Mouse (Mus musculus): ENCODE results near the gene Rhobtb1. TPM values are rescaled to one million over a fixed set of nuclear protein-coding genes. Genes with fewer than 3 reads are reported as not detected.

The Rhobtb1 gene
- total and polyA plus RNA-seq, 2 experiments from 2014 or later, result 9.1 to 13.3 TPM

GRCm38 (mm10) chr10:69305600-69305999 lies 154.4 kb downstream of the Rhobtb1 start:
- no peak for ATAC-seq
- Histone ChIP-seq H3K36me3 (ENCODE audit: insufficient read depth, low read length) (no peaks in the 10 kb centered on the region), H3K27ac (no peak overlapping the region), H3K4me3 (ENCODE audit: low read length) (no peak overlapping the region), H3K4me1 (ENCODE audit: insufficient read depth, low read length) (no peaks in the 10 kb centered on the region), H3K9me3 (ENCODE audit: low read length) (no peaks in the 10 kb centered on the region), H3K9ac (replicated peaks; ENCODE audit: low read length) (no peak overlapping the region), H3K4me2 (ENCODE audit: low read depth, low read length) (no peak overlapping the region), H3K27me3 (ENCODE audit: insufficient read depth, low read length) (no peaks in the 10 kb centered on the region)
- TF ChIP-seq CTCF (IDR thresholded peaks at IDR 0.05; ENCODE audit: low read depth), result no peak
- WGBS, result 69% methylated on average over 7 of the region's 7 CpGs
- DNase-seq (ENCODE audit: low spot score), result no peak

DNA sequence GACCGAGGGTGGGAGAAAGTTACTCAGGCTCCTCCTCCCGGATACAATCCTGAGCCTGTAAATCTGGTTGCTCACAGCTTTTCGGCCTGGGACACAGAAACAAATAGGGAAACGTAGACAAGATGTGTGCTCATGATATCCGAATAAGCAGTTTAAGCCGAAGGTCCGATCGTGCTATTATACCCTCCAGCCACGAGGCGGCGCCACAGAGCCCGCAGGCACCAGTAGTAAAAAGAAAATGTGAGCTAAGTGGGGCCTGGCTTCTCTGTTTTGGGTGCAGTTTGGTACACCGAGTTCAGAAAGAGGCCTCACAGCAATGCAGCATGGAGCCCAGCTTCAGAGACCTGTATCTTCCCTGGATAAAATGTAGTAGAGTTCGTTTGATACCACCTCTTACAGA lies 155.0 kb downstream of the Rhobtb1 start:
- Histone ChIP-seq H3K27ac (no peak overlapping the region), H3K4me2 (ENCODE audit: low read depth, low read length) (no peak overlapping the region), H3K4me1 (ENCODE audit: insufficient read depth, low read length) (no peaks in the 10 kb centered on the region), H3K9me3 (ENCODE audit: low read length) (no peaks in the 10 kb centered on the region), H3K4me3 (ENCODE audit: low read length) (no peak overlapping the region), H3K36me3 (ENCODE audit: insufficient read depth, low read length) (no peaks in the 10 kb centered on the region), H3K27me3 (ENCODE audit: insufficient read depth, low read length) (no peaks in the 10 kb centered on the region), H3K9ac (replicated peaks; ENCODE audit: low read length) (no peak overlapping the region)
- WGBS, result 64% methylated on average over 14 of the region's 14 CpGs
- no peak for DNase-seq (ENCODE audit: low spot score)
- no peak for ATAC-seq
- TF ChIP-seq CTCF (IDR thresholded peaks at IDR 0.05; ENCODE audit: low read depth), result peak; percentile 65

DNA sequence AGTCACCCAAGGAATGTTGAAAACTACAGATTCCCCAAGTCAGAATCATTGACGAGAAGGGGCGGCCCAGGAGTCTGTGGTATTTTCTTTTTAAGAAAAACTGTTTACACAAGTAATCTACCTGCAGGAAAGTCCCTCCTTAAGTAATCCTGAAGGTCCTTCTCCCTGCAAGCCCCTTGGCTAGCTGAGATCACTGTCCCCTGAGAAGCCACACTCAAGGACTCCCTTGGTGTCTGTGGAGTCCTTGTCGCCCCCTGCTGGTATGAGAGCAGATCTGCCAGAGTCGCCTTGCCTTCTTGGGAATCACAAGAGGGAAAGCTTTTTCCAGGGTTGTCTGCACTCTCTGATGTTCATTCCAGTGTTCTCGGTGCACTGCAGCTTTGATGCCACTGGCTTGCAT lies 155.8 kb downstream of the Rhobtb1 start:
- ATAC-seq (no peak), DNase-seq (ENCODE audit: low spot score) (peak; percentile 79)
- H3K27me3 ChIP-seq (ENCODE audit: insufficient read depth, low read length), result no peaks in the 10 kb centered on the region
- H3K36me3 ChIP-seq (ENCODE audit: insufficient read depth, low read length), result no peaks in the 10 kb centered on the region
- no peak overlapping the region for H3K4me3 ChIP-seq (ENCODE audit: low read length)
- no peak overlapping the region for H3K27ac ChIP-seq
- H3K4me2 ChIP-seq (ENCODE audit: low read depth, low read length), result no peak overlapping the region
- no peak overlapping the region for H3K9ac ChIP-seq (replicated peaks; ENCODE audit: low read length)
- no peaks in the 10 kb centered on the region for H3K9me3 ChIP-seq (ENCODE audit: low read length)
- no peaks in the 10 kb centered on the region for H3K4me1 ChIP-seq (ENCODE audit: insufficient read depth, low read length)
- WGBS, result 45% methylated on average over 5 of the region's 5 CpGs
- TF ChIP-seq CTCF (IDR thresholded peaks at IDR 0.05; ENCODE audit: low read depth), result peak; percentile 85

GRCm38 (mm10) chr10:69309109-69309508 lies 157.9 kb downstream of the Rhobtb1 start:
- H3K4me1 ChIP-seq (ENCODE audit: insufficient read depth, low read length), result no peaks in the 10 kb centered on the region
- WGBS, result 71% methylated on average over 5 of the region's 5 CpGs
- no peaks in the 10 kb centered on the region for H3K27me3 ChIP-seq (ENCODE audit: insufficient read depth, low read length)
- ATAC-seq (no peak), DNase-seq (ENCODE audit: low spot score) (no peak)
- TF ChIP-seq CTCF (IDR thresholded peaks at IDR 0.05; ENCODE audit: low read depth), result no peak
- H3K27ac ChIP-seq, result no peak overlapping the region
- H3K9me3 ChIP-seq (ENCODE audit: low read length), result no peaks in the 10 kb centered on the region
- H3K9ac ChIP-seq (replicated peaks; ENCODE audit: low read length), result no peak overlapping the region
- no peak overlapping the region for H3K4me3 ChIP-seq (ENCODE audit: low read length)
- no peaks in the 10 kb centered on the region for H3K36me3 ChIP-seq (ENCODE audit: insufficient read depth, low read length)
- H3K4me2 ChIP-seq (ENCODE audit: low read depth, low read length), result no peak overlapping the region

GRCm38 (mm10) chr10:69311867-69312266 lies 160.6 kb downstream of the Rhobtb1 start:
- no peak for TF ChIP-seq CTCF (IDR thresholded peaks at IDR 0.05; ENCODE audit: low read depth)
- H3K36me3 ChIP-seq (ENCODE audit: insufficient read depth, low read length), result no peaks in the 10 kb centered on the region

GRCm38 (mm10) chr10:69313944-69314343 lies 162.7 kb downstream of the Rhobtb1 start:
- Histone ChIP-seq H3K9me3 (ENCODE audit: low read length) (no peaks in the 10 kb centered on the region), H3K4me2 (ENCODE audit: low read depth, low read length) (no peak overlapping the region), H3K36me3 (ENCODE audit: insufficient read depth, low read length) (no peaks in the 10 kb centered on the region), H3K27me3 (ENCODE audit: insufficient read depth, low read length) (no peaks in the 10 kb centered on the region), H3K4me3 (ENCODE audit: low read length) (no peak overlapping the region), H3K27ac (no peak overlapping the region), H3K4me1 (ENCODE audit: insufficient read depth, low read length) (no peaks in the 10 kb centered on the region), H3K9ac (replicated peaks; ENCODE audit: low read length) (no peak overlapping the region)
- DNase-seq (ENCODE audit: low spot score) (no peak), ATAC-seq (no peak)
- TF ChIP-seq CTCF (IDR thresholded peaks at IDR 0.05; ENCODE audit: low read depth), result no peak
- WGBS, result 65% methylated on average over 8 of the region's 8 CpGs

More at GRCm38 (mm10) chr10:69311867-69312266, 160.6 kb downstream of the Rhobtb1 start:
- 63% methylated on average over 16 of the region's 16 CpGs for WGBS
- no peak for ATAC-seq
- no peak overlapping the region for H3K9ac ChIP-seq (replicated peaks; ENCODE audit: low read length)
- no peaks in the 10 kb centered on the region for H3K27me3 ChIP-seq (ENCODE audit: insufficient read depth, low read length)
- H3K4me3 ChIP-seq (ENCODE audit: low read length), result no peak overlapping the region
- H3K4me2 ChIP-seq (ENCODE audit: low read depth, low read length), result no peak overlapping the region
- H3K27ac ChIP-seq, result no peak overlapping the region
- no peaks in the 10 kb centered on the region for H3K9me3 ChIP-seq (ENCODE audit: low read length)
- DNase-seq (ENCODE audit: low spot score), result no peak
- no peaks in the 10 kb centered on the region for H3K4me1 ChIP-seq (ENCODE audit: insufficient read depth, low read length)

DNA sequence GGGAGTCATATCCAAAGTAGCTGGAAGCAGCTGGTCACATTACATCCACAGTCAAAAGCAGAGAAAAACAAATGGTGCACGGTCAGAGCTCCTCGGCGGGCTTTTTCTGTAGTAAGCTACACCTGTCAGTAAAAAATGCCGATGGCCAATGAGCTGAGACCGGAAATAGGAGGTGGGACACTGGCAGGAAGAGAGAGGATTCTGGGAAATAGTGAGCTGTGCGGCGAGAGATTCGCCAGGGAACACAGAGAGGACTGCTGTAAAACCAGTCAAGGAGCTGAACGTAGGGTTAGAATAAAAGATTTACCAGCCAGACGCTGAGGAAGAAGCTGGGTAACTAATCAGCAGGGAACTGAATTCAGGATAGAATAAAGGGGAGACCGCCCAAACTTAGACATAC lies 167.3 kb downstream of the Rhobtb1 start:
- Histone ChIP-seq H3K9me3 (ENCODE audit: low read length) (no peaks in the 10 kb centered on the region), H3K27ac (no peak overlapping the region), H3K4me3 (ENCODE audit: low read length) (no peak overlapping the region), H3K36me3 (ENCODE audit: insufficient read depth, low read length) (no peaks in the 10 kb centered on the region), H3K9ac (replicated peaks; ENCODE audit: low read length) (no peak overlapping the region), H3K4me1 (ENCODE audit: insufficient read depth, low read length) (no peaks in the 10 kb centered on the region), H3K27me3 (ENCODE audit: insufficient read depth, low read length) (no peaks in the 10 kb centered on the region), H3K4me2 (ENCODE audit: low read depth, low read length) (no peak overlapping the region)
- DNase-seq (ENCODE audit: low spot score) (no peak), ATAC-seq (no peak)
- no peak for TF ChIP-seq CTCF (IDR thresholded peaks at IDR 0.05; ENCODE audit: low read depth)
- 87% methylated on average over 11 of the region's 11 CpGs for WGBS

All from hindbrain, postnatal 0 days (tissue).